Mouse (Mus musculus) forebrain, embryonic 12.5 days (tissue): ENCODE measurements at regions not wholly inside any gene's neighbourhood (a gene's known extent, or its start where the extent isn't known, plus 50 kb on each side); places are given as distances from the start of the nearest gene placed in this dataset.

ENCODE experiments used
- ATAC-seq: fragments of 200-750 bp; cut with Nextera tagmentation; 2 replicates; pipeline ENCODE4 v1.8.0; 2017; ENCODE audit warnings: moderate TSS enrichment; ENCODE audit not compliant: low FRiP score
- H3K27ac ChIP-seq: fragments of 300-500 bp; sonication (generic); 2 replicates; pipeline ENCODE4 v1.5.1; 2016; ENCODE audit warnings: mild to moderate bottlenecking
- H3K27me3 ChIP-seq: fragments of 300-500 bp; sonication (generic); 2 replicates; pipeline ENCODE4 v1.6.1; 2016; ENCODE audit warnings: mild to moderate bottlenecking
- H3K36me3 ChIP-seq: fragments of 300-500 bp; sonication (generic); replicated peaks from 2 replicates; pipeline ENCODE4 v1.6.1; 2016; ENCODE audit warnings: mild to moderate bottlenecking
- H3K4me1 ChIP-seq: fragments of 300-500 bp; sonication (generic); 2 replicates; pipeline ENCODE4 v1.6.1; 2016
- H3K4me2 ChIP-seq: fragments of 300-500 bp; sonication (generic); 2 replicates; pipeline ENCODE4 v1.6.1; 2016; ENCODE audit warnings: mild to moderate bottlenecking, moderate library complexity
- H3K4me3 ChIP-seq: fragments of 300-500 bp; sonication (generic); replicated peaks from 2 replicates; pipeline ENCODE4 v1.5.1; 2016; ENCODE audit warnings: mild to moderate bottlenecking
- H3K9ac ChIP-seq: fragments of 300-500 bp; sonication (generic); 2 replicates; pipeline ENCODE4 v1.6.1; 2016; ENCODE audit warnings: mild to moderate bottlenecking
- H3K9me3 ChIP-seq: fragments of 300-500 bp; sonication (generic); 2 replicates; pipeline ENCODE4 v1.6.1; 2016
- whole genome bisulfite sequencing: fragments of 180-500 bp; shearing (Covaris S2); methylation state at CpG from one replicate; pipeline ENCODE4 v1.1.7; 2016; 5-methylcytosine and 5-hydroxymethylcytosine counted together

- WGBS: 39% methylated on average over 2 of the region's 2 CpGs
- Histone ChIP-seq H3K27me3 (no peaks in the 10 kb centered on the region), H3K4me1 (peaks cover 71% of the 10 kb centered on the region), H3K4me3 (no peak overlapping the region), H3K9ac (peak overlapping the region; percentile 9; the same call in 1 of the 2 replicates), H3K27ac (peak overlapping the region; percentile 96), H3K9me3 (no peaks in the 10 kb centered on the region), H3K4me2 (no peak overlapping the region), H3K36me3 (no peaks in the 10 kb centered on the region)
- no peak for ATAC-seq
These were observed 66.4 kb downstream of the Irf2bpl start for GRCm38 (mm10) chr12:86818201-86818600.

DNA sequence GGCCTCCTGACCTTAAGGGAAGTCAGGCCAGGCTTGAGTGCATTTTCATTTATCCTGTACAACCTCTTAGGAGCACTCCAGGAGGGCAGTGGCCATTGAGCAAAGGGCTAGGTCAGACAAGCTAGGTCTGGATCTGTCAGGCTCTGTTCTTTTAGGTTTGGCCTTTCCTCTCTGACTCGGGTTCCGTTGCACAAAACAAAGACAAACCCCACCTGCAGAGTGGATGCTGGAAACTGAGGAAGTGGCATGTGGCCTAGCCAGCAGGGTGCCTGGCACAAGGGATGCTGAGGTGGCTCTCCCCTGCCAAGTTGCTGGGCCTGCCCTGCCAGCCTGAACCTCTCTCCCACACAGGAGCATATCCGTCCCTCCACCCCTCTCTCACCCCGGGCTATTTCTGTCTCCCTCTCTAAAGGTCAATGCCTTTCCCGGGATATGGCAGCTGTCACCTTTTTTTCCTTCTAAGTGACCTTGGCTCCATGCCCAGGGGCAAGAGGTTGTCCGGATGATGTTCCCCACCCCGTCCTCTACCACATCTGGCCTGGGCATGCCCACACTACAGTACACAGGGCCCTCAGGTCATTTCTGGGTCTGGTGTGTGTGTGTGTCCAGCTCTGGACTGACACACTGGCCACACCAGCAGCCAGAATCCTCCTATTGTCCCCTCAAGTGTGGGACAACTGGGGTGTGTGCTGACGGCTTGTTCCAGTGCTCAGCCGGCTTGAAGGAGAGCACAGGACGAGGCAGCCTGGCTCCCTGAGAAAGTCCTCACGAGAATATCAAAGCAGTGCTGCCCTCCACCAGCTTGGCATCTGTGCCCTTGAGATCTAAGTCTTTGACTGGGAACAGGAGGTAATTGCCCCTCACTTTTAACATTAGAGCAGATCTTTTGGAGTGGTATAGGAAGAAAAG, 67.6 kb downstream of the Irf2bpl start:
- 25% methylated on average over 11 of the region's 11 CpGs for WGBS
- peak overlapping the region; percentile 96 for H3K27ac ChIP-seq
- no peak overlapping the region for H3K4me3 ChIP-seq
- H3K27me3 ChIP-seq: no peaks in the 10 kb centered on the region
- no peaks in the 10 kb centered on the region for H3K36me3 ChIP-seq
- H3K9ac ChIP-seq: peak overlapping the region; percentile 29; the same call in 1 of the 2 replicates
- H3K4me2 ChIP-seq: peak overlapping the region; percentile 31; the same call in 1 of the 2 replicates
- no peak for ATAC-seq
- no peaks in the 10 kb centered on the region for H3K9me3 ChIP-seq
- peaks cover 70% of the 10 kb centered on the region for H3K4me1 ChIP-seq

GRCm38 (mm10) chr12:86816171-86816701, 68.4 kb downstream of the Irf2bpl start:
- 0% methylated on average over 6 of the region's 6 CpGs for WGBS
- H3K4me2 ChIP-seq: peak overlapping the region; percentile 31
- peak overlapping the region; percentile 29; the same call in 1 of the 2 replicates for H3K9ac ChIP-seq

DNA sequence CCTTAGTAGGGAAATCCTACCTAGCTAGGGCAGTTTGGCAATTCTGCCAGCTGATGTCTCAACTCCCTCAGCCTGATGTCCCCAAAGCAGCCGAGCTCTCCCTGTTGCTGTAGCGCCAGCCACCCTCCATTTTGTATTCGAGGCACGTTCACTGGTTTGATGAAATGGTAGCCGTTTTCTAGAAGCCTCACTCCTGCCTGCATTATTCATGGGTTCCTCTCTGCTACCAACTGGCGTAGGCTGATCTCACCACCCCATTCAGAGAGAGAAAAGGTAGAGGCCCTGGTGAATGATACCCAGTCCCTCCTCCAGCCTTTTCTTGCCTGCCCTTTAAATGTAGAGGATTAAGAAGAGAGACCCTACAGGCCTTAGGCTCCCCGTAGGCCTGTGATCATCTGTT, 69.9 kb downstream of the Irf2bpl start:
- Histone ChIP-seq H3K36me3 (no peaks in the 10 kb centered on the region), H3K4me3 (no peak overlapping the region), H3K27me3 (no peaks in the 10 kb centered on the region), H3K27ac (peak overlapping the region; percentile 96), H3K4me1 (peaks cover 78% of the 10 kb centered on the region), H3K4me2 (no peak overlapping the region), H3K9me3 (no peaks in the 10 kb centered on the region), H3K9ac (no peak overlapping the region)
- WGBS: 38% methylated on average over 7 of the region's 7 CpGs
- ATAC-seq: peak; percentile 68

More at GRCm38 (mm10) chr12:86816171-86816701, 68.4 kb downstream of the Irf2bpl start:
- H3K36me3 ChIP-seq: no peaks in the 10 kb centered on the region
- ATAC-seq: peak; percentile 85
- H3K4me1 ChIP-seq: peaks cover 69% of the 10 kb centered on the region
- H3K9me3 ChIP-seq: no peaks in the 10 kb centered on the region
- peak overlapping the region; percentile 96 for H3K27ac ChIP-seq
- no peak overlapping the region for H3K4me3 ChIP-seq
- no peaks in the 10 kb centered on the region for H3K27me3 ChIP-seq
